Mouse (Mus musculus) kidney, adult 2 months (tissue): ENCODE data around the gene Reln. TPM values are rescaled to one million over a fixed set of nuclear protein-coding genes. Genes with fewer than 3 reads are reported as not detected.

Source experiments
- DNase-seq: peaks from one replicate; pipeline ENCODE4 v3.0.0; 2021
- H3K27ac ChIP-seq: fragments of 200-500 bp; 2 replicates; pipeline ENCODE4 v1.5.1; 2012; ENCODE audit warnings: low read depth, low read length, control low read depth, inconsistent platforms; ENCODE audit not compliant: insufficient read depth
- H3K27me3 ChIP-seq: fragments of 200-500 bp; replicated peaks from 2 replicates; pipeline ENCODE4 v1.6.1; 2012; ENCODE audit warnings: mild to moderate bottlenecking, moderate library complexity, low read length, inconsistent platforms; ENCODE audit not compliant: control insufficient read depth, insufficient read depth
- H3K36me3 ChIP-seq: fragments of 200-500 bp; 2 replicates; pipeline ENCODE4 v1.6.1; 2012; ENCODE audit warnings: mild to moderate bottlenecking, moderate library complexity, low read length, inconsistent platforms; ENCODE audit not compliant: control insufficient read depth, insufficient read depth
- H3K4me1 ChIP-seq: fragments of 200-500 bp; 2 replicates; pipeline ENCODE4 v1.6.1; 2011; ENCODE audit warnings: low read length; ENCODE audit not compliant: control insufficient read depth, insufficient read depth
- H3K4me3 ChIP-seq: fragments of 200-500 bp; 2 replicates; pipeline ENCODE4 v1.5.1; 2011; ENCODE audit warnings: mild to moderate bottlenecking, low read depth, low read length, control low read depth; ENCODE audit not compliant: insufficient read depth
- CTCF ChIP-seq: fragments of 200-500 bp; conservative IDR thresholded peaks from 2 replicates; pipeline ENCODE4 v1.5.1; 2011; ENCODE audit warnings: low read depth, mild to moderate bottlenecking, control low read depth, low read length, moderate library complexity, mixed read lengths; ENCODE audit not compliant: insufficient read depth, insufficient read length
- POLR2A ChIP-seq: fragments of 200-500 bp; IDR thresholded peaks from one replicate; pipeline ENCODE4 v1.6.1; 2011; ENCODE audit warnings: low read depth, low read length, control low read depth
- WGBS: fragments of 180-500 bp; shearing (Covaris S2); methylation state at CpG from one replicate; pipeline ENCODE4 v1.1.7; 2018; 5-methylcytosine and 5-hydroxymethylcytosine counted together
- polyA plus RNA-seq: library from polyadenylated mRNA; depleted of rRNA; stranded (reverse); fragments of >200 nt; gene quantifications from 2 replicates; pipeline ENCODE4 v1.2.3, GENCODE M21; 2012

Gene Reln
- polyA plus RNA-seq, 1 experiment: 3.4 TPM

- no peak for TF ChIP-seq CTCF
- no peak for TF ChIP-seq POLR2A
- Histone ChIP-seq H3K4me3 (no peak overlapping the region), H3K4me1 (no peaks in the 10 kb centered on the region), H3K27ac (no peak overlapping the region), H3K36me3 (no peaks in the 10 kb centered on the region), H3K27me3 (no peaks in the 10 kb centered on the region)
- no peak for DNase-seq
- 56% methylated on average over 3 of the region's 3 CpGs for WGBS
These were observed 82.1 kb downstream of the Reln start for GRCm38 (mm10) chr5:22262351-22262765.

- TF ChIP-seq CTCF (no peak), POLR2A (no peak)
- no peaks in the 10 kb centered on the region for H3K36me3 ChIP-seq
- WGBS: 86% methylated on average over 3 of the region's 3 CpGs
- no peak for DNase-seq
- H3K4me1 ChIP-seq: no peaks in the 10 kb centered on the region
- no peak overlapping the region for H3K27ac ChIP-seq
- no peak overlapping the region for H3K4me3 ChIP-seq
- H3K27me3 ChIP-seq: no peaks in the 10 kb centered on the region
These were observed 89.2 kb downstream of the Reln start for GRCm38 (mm10) chr5:22255346-22255745.

GRCm38 (mm10) chr5:22253910-22254309 lies 90.6 kb downstream of the Reln start:
- no peaks in the 10 kb centered on the region for H3K4me1 ChIP-seq
- no peaks in the 10 kb centered on the region for H3K36me3 ChIP-seq
- no peak overlapping the region for H3K4me3 ChIP-seq
- DNase-seq: no peak
- TF ChIP-seq POLR2A (no peak), CTCF (no peak)
- WGBS: 79% methylated on average over 3 of the region's 3 CpGs
- no peaks in the 10 kb centered on the region for H3K27me3 ChIP-seq
- H3K27ac ChIP-seq: no peak overlapping the region

- WGBS: 92% methylated on average over 6 of the region's 6 CpGs
- no peaks in the 10 kb centered on the region for H3K4me1 ChIP-seq
- H3K4me3 ChIP-seq: no peak overlapping the region
- DNase-seq: no peak
- H3K36me3 ChIP-seq: no peaks in the 10 kb centered on the region
- H3K27ac ChIP-seq: no peak overlapping the region
- no peak for TF ChIP-seq CTCF
- TF ChIP-seq POLR2A: no peak
- no peaks in the 10 kb centered on the region for H3K27me3 ChIP-seq
These were observed 91.2 kb downstream of the Reln start for GRCm38 (mm10) chr5:22253318-22253717.

GRCm38 (mm10) chr5:22247850-22248249 lies 96.7 kb downstream of the Reln start:
- H3K4me3 ChIP-seq: no peak overlapping the region
- H3K4me1 ChIP-seq: no peaks in the 10 kb centered on the region
- 53% methylated on average over 6 of the region's 6 CpGs for WGBS
- no peaks in the 10 kb centered on the region; the same call in 1 of the 2 replicates for H3K27me3 ChIP-seq
- no peak for TF ChIP-seq CTCF
- TF ChIP-seq POLR2A: no peak
- H3K36me3 ChIP-seq: no peaks in the 10 kb centered on the region
- DNase-seq: no peak
- H3K27ac ChIP-seq: no peak overlapping the region

GRCm38 (mm10) chr5:22245056-22245455 lies 99.4 kb downstream of the Reln start:
- 82% methylated on average over 1 of the region's 1 CpGs for WGBS
- Histone ChIP-seq H3K4me1 (no peaks in the 10 kb centered on the region), H3K36me3 (no peaks in the 10 kb centered on the region), H3K4me3 (no peak overlapping the region), H3K27me3 (no peaks in the 10 kb centered on the region; the same call in 1 of the 2 replicates), H3K27ac (no peak overlapping the region)
- no peak for DNase-seq
- TF ChIP-seq POLR2A (no peak), CTCF (no peak)

- no peak for DNase-seq
- Histone ChIP-seq H3K4me1 (no peaks in the 10 kb centered on the region), H3K36me3 (no peaks in the 10 kb centered on the region), H3K27me3 (no peaks in the 10 kb centered on the region; the same call in 1 of the 2 replicates), H3K27ac (no peak overlapping the region), H3K4me3 (no peak overlapping the region)
- WGBS: 63% methylated on average over 2 of the region's 2 CpGs
- no peak for TF ChIP-seq CTCF
- TF ChIP-seq POLR2A: no peak
These were observed 101.0 kb downstream of the Reln start for GRCm38 (mm10) chr5:22243538-22243937.

- TF ChIP-seq POLR2A (no peak), CTCF (no peak)
These were observed 102.9 kb downstream of the Reln start for GRCm38 (mm10) chr5:22241560-22241959.

More at GRCm38 (mm10) chr5:22241560-22241959, 102.9 kb downstream of the Reln start:
- H3K4me1 ChIP-seq: no peaks in the 10 kb centered on the region
- no peak overlapping the region for H3K27ac ChIP-seq
- whole genome bisulfite sequencing: 62% methylated on average over 4 of the region's 4 CpGs
- no peaks in the 10 kb centered on the region for H3K27me3 ChIP-seq
- no peak for DNase-seq
- no peaks in the 10 kb centered on the region for H3K36me3 ChIP-seq
- no peak overlapping the region for H3K4me3 ChIP-seq
